Mouse (Mus musculus) C2C12 (cell line): ENCODE results near the gene Rerg.

Source experiments
- CEBPB ChIP-seq: IDR thresholded peaks from one replicate; pipeline ENCODE4 v1.6.1; 2011; ENCODE audit warnings: low read depth, mild to moderate bottlenecking, control low read depth, moderate library complexity
- CTCF ChIP-seq: IDR thresholded peaks from one replicate; pipeline ENCODE4 v1.5.1; 2011; ENCODE audit not compliant: control insufficient read depth, insufficient read depth, insufficient read length
- FOSL1 ChIP-seq: IDR thresholded peaks from one replicate; pipeline ENCODE4 v1.8.0; 2011; ENCODE audit warnings: mild to moderate bottlenecking, low read length; ENCODE audit not compliant: poor library complexity, insufficient read depth, severe bottlenecking
- MAX ChIP-seq: IDR thresholded peaks from one replicate; pipeline ENCODE4 v1.6.1; 2011; ENCODE audit warnings: mild to moderate bottlenecking, control low read depth
- MYOD1 ChIP-seq: IDR thresholded peaks from one replicate; pipeline ENCODE4 v1.6.1; 2011; ENCODE audit warnings: low read depth; ENCODE audit not compliant: control insufficient read depth, insufficient read length
- MYOG ChIP-seq: IDR thresholded peaks from one replicate; pipeline ENCODE4 v1.6.1; 2011; ENCODE audit not compliant: control insufficient read depth, insufficient read length; ENCODE audit errors: extremely low read depth
- USF1 ChIP-seq: IDR thresholded peaks from one replicate; pipeline ENCODE4 v1.6.1; 2011; ENCODE audit warnings: low read depth, mild to moderate bottlenecking, control low read depth, moderate library complexity

GRCm38 (mm10) chr6:137202661-137203060 lies 32.4 kb upstream of the Rerg start:
- TF ChIP-seq USF1 (no peak), CTCF (no peak), MAX (no peak), CEBPB (no peak), MYOG (no peak), MYOD1 (no peak), FOSL1 (no peak)
